Mouse (Mus musculus): ENCODE results near the gene Ints7.

Ints7 gene

DNA sequence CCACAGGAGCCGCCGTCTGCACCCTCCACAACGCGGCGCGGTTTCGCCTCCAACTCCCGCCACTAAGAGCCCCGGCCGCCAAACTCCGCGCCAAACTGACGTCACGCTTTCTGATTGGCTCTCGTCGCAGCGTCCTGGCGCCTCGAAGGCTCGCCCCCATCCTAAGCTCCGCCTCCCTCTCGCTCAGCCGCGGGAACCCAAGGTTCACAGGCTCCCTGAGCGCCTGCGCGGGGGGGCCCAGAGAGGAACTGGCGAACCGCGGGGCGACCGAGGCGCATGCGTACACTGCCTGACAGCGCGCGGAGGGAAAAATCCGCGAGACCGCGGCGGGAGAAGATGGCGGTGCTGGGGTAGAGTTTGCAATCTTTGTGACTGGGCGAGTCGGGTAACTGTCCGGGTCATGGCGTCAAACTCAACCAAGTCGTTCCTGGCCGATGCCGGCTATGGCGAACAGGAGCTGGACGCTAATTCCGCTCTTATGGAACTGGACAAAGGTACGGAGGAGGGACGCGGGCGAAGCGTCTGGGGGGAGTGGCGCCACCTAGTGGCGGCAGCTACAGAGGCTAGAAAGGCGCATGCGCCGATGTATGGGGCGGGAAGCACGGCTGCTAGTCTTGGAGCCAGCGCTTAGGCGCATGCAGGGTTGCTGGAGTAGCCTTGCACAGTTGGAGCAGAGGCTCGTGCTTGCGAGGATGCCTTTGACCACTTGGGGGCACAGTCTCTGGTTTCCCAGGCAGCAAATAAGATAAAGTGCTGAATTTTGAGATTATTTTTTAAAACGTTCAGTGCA lies at the start of gene Ints7, which contains the start of gene Dtl:
Ints7 (plus strand) TSS at position 179 of the 790 bp plus-strand sequence.
Dtl (minus strand) TSS at position 87 of the 790 bp plus-strand sequence.
- DNase-seq, result peak; percentile 99

DNA sequence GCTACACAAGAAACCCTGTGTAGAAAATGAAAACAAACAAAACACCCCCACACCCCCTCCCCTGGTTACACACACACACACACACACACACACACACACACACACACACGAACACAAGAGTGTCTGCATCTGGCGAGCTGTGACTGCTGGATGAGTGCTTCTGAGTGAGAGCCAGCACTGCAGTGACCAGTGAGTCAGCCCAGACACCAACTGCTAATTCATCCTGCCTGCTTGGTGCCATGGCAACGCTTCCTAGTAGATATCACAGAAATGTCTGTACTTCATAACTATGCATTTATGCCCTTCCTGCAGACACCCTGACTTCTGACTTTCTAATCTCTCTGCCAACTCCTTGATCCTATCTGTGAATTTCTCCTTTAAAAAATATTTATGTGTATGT lies 48.3 kb upstream of the Ints7 start:
- no peak for DNase-seq

DNA sequence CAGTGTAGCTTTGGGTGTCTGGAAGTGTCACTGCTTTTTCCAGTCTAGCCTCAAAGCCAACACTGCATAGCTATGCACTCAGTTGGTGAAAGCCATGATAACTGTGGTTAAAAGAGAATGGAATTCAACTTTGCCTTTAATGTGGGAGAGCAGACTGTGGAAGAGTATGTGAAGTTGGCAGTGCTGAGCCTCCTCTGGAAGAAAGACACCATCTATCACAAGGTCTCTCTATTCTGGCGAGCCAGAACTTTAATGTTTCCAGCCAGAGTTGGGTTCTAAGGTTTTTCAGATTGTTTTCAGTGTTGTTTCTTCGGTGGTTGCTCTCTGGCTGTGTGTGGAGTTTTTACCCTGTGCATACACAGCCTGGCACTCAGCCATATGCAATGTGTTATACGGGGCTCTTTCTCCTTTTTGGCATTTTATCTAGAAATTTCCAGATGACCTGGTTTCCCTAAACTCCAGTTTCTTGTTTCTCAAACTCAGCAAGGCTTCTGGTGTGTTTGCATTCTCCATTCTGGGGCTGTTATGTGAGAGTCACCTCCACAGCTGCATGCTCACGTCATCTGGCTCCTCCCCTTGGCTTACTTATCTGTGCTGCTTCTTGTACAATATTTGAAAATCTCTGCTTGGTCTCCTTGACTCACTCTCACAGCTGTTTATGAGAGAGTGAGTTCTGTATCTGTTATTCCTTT lies 47.4 kb upstream of the Ints7 start:
- DNase-seq, result peak; percentile 19

DNA sequence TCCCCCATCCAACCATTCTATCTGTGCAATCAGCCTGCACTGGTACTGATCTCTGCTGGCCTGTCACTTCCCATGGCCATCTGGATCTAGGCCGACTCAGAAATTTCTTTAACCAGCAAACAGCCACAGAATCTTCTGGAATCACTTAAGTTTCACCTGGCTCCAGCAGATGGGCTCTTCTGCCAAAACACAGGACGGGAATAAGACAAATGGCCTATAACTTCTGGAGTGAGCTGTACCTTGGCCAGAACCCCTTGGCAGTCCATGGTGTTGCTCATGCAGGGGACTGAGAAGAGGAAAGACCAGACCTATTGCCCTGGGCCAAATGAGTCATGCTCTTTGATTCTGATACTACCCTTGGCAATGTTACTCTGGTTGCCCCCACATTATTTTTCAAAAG lies 46.0 kb upstream of the Ints7 start:
- no peak for DNase-seq

DNA sequence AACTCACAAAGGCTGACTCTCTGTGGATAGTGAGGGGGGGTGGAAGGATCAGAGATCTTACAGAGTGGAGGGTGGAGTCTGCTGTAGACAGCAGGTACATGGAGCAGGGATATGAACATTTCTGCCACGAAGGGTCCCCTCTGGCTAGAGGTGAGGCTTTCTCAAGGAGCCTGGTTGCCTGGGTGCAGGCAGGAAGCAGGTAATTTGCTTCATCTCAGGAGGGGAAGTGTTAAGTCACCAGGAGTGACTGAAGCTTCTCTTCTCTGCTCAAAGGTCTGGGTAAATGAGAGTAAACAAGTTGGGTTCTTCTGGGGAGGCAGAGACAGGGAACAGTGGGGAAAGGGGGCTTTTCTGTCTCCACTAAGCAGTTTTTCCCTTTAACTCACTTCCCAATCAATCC lies 44.4 kb upstream of the Ints7 start:
- DNase-seq, result no peak

DNA sequence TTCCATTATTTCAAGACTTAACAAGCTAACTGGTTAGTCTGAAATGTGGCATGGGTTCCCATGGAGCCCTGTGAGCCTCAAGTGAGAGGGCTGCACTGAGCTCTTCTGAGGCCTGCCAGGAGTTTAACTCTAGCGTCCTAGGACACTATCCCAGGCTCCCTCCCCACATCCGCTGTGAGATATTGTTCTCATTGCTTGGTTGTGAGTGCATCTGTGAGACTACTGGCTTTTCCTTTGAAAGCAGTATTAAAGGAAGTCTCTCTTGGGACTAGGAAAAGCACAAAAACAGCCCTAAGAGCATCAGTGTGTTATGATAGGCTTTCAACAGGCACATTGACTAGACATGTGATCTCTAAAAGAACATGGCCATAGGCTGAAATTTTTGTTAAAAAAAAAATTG lies 40.5 kb upstream of the Ints7 start:
- DNase-seq, result no peak

DNA sequence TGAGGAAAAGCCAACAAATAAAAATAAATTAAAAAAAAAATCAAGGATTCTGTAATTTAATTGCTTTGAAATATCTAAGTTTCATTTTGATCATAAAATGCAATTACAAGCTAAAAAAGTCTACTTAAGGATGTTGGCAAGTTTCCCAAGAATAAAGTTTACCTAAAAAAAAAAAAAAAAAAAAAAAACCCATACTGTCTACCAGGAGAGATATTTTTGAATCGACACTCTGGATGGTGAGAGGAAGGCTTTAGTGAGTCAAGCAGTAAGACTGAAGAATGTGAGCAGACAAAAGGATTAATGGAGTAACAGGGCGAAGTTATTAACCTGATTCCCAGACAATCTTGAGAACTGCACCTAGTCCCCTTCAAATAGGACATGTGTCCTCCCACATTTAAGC lies 35.1 kb upstream of the Ints7 start:
- DNase-seq, result no peak

DNA sequence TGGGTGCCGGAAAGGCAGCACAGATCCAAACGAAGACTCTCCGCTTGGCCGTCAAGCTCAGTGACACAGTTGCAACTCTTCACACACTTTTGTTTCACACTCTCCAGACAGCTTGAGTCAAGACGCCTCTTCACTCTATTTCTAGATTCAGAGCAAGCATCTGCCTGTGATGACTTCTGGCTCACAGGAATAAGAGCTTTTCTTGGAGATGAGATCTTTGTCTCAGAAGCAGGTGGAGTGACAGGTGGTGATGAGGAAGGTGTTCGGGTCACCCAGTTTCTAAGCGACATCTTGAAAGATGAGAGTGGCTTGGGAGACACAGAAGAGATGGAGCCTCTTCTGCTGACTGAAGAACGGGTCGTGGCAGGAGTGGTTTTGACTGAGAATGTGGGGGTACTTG lies 34.4 kb upstream of the Ints7 start:
- no peak for DNase-seq

DNA sequence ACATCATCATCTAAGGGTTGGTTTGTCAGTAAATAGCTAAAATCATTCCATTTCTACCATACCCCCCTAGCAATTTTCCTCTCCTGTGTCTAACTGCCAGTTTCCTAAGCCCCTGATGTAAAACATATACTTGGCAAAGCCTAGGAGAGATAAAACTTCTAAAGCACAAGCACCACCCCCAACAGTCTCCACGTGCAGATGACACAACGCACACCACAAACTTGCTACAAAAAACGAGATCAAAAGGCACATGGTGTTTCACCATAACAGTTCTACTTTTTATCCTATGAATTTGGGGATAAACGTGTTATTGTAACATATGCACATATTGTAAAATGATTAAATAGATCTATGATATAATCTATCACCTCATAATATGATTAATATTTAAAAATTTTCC lies 33.8 kb upstream of the Ints7 start:
- DNase-seq, result no peak

DNA sequence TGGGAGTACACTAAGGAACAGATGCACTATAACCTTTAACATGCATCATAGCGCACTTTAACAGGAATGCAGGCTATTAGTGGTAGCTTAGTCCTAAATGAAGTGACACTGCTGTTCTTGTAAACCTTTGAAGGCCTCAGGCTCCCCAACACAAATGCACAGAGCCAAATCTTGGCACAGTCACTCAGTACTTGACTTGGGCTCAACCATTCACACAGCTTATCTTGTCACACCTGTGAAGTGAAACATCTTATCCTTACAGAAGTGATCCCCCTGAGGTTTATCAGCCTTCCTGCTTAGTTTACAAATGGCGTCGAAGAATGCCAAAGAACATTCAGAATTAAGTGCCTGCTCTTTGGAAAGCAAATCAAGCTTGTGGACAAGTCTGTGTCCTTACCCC lies 31.7 kb upstream of the Ints7 start:
- no peak for DNase-seq

DNA sequence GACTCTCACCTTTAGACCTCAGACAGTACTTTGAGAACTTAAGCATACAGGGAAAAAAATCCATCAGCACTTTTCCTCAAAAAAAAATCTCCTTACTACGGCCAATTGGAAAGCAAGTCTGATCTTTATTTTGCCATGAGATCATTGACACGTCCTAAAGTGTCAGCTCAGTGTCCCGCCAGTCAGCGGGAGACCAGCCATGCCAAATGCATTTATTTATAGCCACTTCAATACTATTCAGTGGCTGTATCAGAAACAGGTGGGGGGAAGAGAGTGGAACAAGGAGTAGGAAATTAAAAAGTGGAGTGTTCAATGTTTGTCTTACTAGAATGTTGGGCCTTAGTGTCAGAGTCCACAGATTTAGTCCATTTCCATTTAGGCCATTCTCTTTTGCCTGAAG lies 24.6 kb upstream of the Ints7 start:
- DNase-seq, result no peak

DNA sequence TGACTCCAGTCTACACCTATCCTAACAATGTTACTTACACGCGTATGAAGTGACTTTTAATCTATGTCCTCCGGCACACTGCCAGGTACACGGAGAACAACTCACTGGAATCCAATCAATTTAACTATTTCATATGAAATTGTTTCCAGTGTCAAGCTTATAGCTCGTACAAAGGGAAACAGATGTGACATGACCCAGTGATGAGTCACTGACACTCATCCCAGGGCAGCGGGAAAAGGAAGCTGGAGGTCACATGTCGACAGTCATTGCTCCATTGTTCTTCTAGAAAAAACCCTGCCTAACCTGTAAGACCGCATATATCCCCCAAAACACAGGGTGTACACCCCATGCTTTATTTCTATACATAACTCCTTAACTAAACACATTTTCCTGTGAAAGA lies 18.3 kb upstream of the Ints7 start:
- peak; percentile 26 for DNase-seq

DNA sequence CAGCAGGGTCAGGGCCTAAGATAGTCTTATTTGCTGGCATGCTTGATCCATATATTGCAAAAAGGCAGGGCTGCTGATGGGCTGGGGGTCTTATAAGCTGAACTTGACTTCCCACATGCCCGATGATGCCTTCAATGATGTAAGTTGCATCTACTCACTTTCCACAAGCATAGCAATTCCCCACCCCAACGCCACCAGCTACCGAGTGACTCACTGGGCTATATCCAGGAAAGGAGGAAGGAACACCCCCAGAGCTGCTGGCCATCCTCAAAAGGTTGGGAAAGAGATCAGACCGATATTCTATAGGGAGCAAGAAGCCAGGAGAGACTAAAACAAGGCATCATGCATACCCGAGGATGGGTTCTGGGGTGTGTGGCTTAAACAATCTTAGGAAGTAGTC lies 15.7 kb upstream of the Ints7 start:
- DNase-seq, result no peak

DNA sequence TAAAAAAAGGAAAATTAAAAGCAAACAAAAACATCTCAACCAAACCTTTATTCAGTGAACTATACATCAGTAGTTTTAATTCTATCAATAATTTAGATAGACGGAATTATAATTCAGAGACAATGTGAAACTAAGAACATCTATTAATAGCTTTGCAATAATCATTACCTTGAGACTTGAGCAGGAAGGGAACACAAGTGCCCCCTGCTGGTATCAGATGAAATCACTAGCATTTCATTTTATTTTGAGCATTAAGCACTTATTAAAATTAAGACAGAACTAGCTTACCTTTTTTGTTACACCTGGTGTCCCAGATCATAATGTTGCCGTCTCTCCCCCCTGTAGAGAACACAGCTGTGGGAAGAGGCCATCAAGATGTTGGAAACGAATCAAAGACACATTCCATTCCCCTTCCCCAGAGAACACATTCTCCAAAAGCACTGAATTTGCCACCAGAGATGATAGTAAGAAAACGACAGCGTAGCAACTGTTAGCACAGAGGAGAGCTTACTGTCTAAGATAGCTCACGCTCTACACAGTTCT lies 12.5 kb upstream of the Ints7 start:
- peak; percentile 74 for DNase-seq

DNA sequence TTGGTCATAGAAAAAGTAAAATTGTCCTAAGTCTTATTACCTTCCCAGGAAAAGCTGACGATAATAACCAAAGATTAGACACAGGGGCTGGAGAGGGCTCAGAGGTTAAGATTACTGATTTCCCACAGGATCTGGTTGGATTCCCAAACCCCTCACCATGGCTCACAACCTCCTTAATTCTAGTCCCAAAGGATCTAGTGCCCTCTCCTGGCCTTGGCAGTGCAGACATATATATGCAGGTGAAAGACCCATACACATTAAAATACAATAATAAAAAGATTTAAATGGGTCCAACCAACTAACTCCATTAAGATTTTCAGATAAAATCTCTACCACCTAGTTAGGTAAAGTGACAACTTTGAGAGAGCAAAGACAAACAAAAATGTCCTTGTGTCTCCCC lies 7.6 kb upstream of the Ints7 start:
- DNase-seq, result peak; percentile 60

DNA sequence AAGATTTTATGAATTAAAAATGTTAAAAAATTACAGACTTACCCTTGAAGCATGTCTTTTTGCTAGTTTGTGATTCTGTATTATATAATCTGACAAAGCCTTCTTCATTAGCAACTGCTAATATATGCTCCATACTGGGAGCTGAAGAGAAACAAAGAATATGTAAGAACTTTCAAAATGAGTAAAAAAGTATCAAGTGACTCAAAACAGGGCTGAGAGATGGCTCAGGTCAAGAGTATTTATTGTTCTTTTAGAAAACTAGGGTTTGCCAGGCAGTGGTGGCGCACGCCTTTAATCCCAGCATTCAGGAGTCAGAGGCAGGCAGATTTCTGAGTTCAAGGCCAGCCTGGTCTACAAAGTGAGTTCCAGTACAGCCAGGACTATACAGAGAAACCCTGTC lies 5.8 kb upstream of the Ints7 start:
- DNase-seq, result no peak

DNA sequence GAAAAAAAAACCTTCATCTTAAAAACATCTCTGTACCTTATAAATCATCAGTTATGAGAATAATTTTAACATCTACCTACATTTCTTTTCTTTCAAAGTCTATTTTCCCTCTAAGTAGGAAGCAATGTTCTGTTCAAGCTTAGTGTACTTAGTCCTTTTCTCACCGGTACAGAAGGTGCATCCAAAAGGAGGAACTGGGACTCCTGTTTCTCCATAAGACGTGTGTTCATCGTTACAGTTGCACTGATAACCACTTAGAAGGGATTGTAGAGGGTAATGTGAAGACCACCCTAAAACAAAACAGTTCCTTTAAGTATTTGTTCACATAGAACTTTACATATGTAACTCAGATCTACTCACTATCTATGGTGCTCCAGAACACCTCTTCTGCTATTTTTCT lies 5.0 kb upstream of the Ints7 start:
- DNase-seq, result no peak

DNA sequence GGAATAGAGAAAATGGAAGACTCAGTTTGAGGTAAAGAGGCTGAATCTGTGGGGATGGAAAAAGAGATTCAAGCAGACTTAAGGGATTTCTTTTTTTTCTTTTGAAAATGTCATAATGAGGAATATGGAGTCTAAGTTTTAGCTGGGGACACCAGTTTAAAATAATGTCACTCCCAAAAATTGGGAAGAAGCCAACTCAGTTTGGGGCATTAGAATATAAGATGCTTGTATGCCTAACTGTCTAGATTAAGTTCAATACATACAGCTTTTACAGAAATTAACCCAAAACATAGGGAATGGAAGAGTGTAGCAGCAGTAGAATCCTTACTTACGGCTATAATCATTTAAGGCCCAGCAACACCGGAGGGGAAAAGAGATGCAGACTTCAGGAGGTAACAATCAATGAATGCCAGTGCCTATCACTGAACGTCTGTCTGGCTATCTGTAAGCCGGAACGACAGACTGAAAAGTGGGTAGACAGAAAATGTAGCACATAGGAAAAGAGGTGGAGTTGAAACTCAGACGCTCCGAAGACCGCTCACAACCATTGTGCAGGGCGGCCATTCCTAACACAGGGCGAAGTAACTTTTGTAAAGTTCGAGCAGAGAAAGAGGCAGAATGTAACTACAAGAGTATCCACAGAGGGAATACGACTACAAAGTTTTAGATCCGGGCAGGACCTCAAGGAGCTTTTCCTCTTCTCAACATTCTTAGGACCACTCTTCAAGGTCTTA lies 1.4 kb upstream of the Ints7 start:
- no peak for DNase-seq

DNA sequence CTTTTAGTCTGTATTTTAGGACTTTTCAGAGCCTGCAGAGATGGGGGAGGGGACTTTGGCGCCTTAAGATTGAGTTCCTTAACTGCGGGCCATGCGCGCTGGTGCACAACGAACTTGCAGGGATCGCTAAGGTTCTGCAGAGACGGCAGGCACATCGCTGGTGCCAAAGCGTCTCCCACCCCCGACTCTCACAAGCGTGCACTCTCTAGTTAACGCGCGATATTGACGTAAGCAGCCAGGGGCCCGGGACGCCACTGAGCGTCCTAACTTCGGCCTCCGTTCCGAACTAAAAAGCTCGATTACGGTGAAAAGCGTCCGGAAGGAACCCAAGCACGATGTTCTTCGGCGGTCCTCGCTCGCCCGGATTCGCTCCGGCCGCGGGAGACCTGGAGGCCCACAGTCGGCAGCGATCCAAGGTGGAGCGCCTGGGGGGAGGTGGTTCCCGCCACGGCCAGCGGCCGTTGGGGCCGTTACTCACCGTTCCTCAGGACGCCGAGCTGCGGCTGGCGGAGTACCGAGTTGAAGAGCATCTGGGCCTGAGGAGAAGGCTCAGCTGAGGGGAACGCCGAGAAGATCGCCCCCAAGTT lies 472 bp upstream of the Ints7 start:
- DNase-seq, result peak; percentile 42

DNA sequence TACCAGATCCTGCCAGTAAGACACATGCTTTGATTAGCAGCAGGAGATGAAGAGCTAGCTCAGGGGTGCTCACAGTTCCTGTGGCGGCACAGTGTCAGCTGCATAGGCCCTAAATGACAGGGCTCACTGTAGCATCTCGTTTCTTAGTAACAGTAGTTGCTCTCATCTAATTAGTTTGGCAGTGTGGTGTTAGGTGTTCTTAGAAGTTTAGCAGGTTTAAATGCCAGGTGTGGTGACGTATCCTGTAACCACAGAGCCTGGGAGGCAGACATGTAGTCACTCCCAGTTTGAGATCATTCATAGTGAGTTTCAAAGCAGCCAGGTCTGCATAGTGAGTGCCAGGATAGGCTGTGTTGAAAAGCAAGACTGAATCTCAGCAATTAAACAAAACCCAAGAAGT lies 4.1 kb downstream of the Ints7 start:
- DNase-seq, result no peak

DNA sequence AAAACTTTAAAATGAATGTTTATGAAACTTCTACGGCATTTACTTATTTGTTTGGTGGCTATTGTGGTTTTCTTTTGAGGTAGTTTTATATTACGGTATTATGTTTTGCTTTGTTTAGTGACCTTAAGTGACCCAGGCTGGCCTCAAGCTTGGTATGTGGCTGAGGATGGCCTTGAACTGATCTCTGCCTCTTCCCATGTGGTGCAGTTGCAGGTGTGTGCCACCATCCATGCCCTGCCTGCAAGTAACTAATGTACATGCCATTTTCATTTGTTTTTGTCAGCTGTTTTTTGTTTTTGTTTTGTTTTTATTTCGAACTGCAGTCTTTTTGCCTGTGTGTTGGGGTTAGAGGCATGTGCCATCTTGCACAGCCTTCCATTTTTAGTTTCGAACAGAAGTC lies 6.2 kb downstream of the Ints7 start:
- no peak for DNase-seq

DNA sequence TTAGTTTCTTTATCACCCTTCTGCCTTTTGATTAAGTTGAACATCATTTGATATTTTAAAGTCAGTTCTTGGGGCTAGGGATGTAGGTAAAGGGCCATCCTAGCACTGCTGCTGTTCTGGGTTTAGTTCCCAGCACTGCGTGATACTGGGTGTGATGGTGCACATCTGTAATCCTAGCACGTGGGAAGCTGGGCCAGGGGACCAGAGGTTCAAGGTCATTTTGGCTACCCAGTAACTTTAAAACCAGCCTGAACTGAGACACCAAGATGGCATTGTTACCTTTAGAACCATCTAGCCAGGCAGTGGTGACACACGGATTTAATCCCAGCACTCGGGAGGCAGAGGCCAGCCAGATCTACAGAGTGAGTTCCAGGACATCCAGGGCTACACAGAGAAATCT lies 8.4 kb downstream of the Ints7 start:
- DNase-seq, result no peak

DNA sequence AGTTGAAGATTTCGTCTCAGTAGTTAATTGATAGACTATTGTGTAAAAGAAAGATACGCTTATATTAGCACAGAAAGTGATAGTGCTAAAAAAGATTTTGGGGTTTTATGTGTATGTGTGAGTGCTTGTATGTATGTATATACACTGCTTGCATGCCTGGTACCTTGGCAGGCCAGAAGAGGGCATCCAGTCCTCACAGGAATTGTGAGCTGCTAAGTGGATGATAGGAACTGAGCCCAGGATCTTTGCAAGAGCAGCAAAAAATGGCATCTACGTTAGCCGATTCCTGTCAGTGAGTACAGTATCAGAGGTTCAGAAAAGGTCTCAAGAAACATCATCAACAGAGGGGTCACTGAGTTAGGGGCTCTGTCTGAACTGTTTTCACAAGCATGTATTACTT lies 9.0 kb downstream of the Ints7 start:
- no peak for DNase-seq

All from kidney, adult 9 months (tissue).